Mouse (Mus musculus): Measurements from ENCODE around the gene Cysltr2.

The Cysltr2 gene

DNA sequence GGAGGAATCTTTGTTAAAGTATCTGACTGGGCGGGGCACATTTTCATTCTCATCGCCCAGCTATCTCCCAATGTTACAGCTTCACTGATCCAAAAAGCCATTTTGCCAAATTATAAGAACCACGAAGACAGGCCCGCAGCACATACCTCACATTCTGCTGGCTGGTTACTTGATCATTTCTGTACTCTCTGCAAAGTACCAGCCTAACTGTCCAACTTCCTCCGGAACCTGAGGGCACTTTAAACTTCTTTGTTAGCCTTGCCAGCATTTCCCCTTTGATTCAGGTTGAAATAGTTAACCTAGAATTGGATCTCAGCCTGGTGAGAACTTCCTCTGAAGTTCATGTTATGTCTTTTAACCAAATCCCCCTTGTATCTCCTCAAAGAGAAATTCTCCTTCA, 63.8 kb downstream of the Cysltr2 start:
- DNase-seq (ENCODE audit: low read depth, low spot score): no peak

DNA sequence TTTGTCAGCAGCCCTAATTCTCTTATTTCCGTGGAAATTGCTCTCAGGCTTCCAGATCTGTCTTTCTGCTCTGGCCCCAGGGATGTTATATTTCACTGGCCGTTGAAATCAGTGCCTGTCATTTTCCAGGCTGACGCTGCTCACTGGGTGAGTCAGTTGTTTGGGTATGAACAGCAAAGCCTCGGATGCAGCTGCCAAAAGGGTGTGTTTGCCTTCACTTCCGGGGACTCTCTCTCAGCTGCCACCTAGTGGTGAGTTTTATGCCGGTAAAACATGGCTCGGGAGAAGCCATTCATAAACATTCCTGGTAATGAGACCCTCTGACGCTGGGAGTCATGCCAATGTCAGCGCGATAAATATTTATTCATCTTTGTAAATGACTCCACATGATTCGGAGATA, 65.5 kb downstream of the Cysltr2 start:
- DNase-seq (ENCODE audit: low read depth, low spot score): peak; percentile 80

DNA sequence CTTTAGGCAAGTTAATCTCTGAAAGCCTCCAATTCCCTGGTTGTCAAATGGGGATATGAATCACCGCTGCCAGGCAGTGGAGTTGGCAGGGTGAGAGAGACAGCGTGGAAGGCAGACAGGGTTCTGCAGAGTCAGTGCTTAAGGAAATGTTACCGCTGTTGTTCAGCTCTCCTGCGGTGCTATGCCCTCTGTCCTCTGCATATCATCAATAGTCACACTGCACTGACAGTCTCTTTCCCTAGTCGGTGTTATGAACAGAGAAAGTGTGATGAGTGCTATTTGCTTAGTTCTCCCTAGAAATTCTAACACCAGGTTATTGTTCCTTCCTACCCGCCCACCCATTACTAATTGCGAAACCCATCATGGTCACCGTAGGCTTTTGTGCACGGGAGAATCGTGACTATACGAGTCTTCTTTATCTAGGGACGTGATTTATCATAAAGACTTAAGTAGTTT, 65.9 kb downstream of the Cysltr2 start:
- DNase-seq (ENCODE audit: low read depth, low spot score): no peak

DNA sequence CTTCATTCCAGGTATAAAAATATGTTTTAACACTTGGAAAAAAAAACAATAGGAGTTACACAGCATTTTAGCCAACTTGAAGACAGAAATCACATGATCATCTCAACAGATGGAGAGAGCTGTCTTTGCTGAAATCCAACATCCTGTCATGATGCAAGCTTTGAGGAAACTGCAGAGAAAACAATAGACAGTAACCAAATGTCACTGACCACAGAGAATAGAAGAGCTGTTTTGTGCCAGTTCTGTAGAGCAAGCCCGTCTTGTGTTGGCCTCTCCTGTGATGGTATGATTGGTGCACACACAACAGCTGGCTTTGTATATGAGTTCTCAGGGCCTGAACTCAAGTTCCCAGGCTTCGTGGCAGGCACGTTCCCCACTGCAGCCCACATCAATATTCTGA, 68.2 kb downstream of the Cysltr2 start:
- DNase-seq (ENCODE audit: low read depth, low spot score): no peak

DNA sequence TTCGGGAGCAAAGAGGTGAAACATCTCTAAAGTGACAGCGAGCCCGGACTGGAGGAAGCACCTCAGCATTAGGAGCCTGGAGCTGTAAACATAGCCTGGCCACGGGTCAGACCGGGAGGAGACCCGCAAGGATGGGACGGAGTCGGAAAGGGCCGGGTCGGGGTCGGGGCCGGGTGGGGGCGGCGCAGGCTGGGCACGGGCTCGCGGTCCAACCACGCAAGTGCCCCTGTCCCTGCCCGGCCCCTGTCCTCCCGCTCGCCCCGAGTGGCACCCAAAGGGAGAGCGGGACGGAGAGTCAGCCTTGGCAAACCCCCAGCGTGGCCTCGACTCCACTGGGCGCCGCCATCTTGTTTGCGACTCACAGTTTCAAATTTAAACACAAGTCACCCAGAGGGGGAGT, 68.8 kb downstream of the Cysltr2 start:
- DNase-seq (ENCODE audit: low read depth, low spot score): no peak

DNA sequence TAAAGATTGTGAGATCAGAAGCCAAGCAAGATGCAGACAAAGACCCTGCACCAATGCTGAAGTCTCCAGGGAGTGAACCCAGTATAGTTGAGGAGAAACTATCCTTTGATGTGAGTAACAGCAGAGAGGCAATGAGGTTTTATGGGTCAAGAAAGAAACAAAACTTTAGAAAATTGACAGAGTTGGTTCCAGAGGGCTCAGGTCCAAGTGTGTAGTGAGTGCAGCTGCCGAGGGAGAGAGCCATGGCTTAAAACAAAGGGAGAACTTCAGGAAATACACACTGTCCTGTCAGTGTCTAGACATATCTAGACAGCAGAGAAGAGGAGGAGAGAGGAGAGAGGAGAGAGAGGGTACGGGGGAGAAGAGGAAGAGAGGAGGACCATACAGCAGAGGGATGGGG, 72.8 kb downstream of the Cysltr2 start:
- no peak for DNase-seq (ENCODE audit: low read depth, low spot score)
